Mouse (Mus musculus) liver, postnatal 0 days (tissue): Measurements from ENCODE around the gene Med16. TPM values are rescaled to one million over a fixed set of nuclear protein-coding genes. Genes with fewer than 3 reads are reported as not detected.

Experiments used
- ATAC-seq: fragments of 200-750 bp; cut with Nextera tagmentation; 2 replicates; pipeline ENCODE4 v1.8.0; 2017; ENCODE audit warnings: mild to moderate bottlenecking, moderate library complexity
- DNase-seq: peaks from one replicate; pipeline ENCODE4 v3.0.0-alpha.2; 2016
- H3K27ac ChIP-seq: fragments of 300-500 bp; sonication (generic); 2 replicates; pipeline ENCODE4 v1.5.1; 2014; ENCODE audit warnings: antibody characterized with exemption, moderate library complexity, mild to moderate bottlenecking, low read depth
- H3K27me3 ChIP-seq: fragments of 300-500 bp; sonication (generic); 2 replicates; pipeline ENCODE4 v1.6.1; 2014; ENCODE audit warnings: low read length, control low read depth, mixed read lengths; ENCODE audit not compliant: insufficient read depth
- H3K36me3 ChIP-seq: fragments of 300-500 bp; sonication (generic); replicated peaks from 2 replicates; pipeline ENCODE4 v1.6.1; 2014; ENCODE audit warnings: mild to moderate bottlenecking, control low read depth, low read length, moderate library complexity, mixed read lengths; ENCODE audit not compliant: insufficient read depth
- H3K4me1 ChIP-seq: fragments of 300-500 bp; sonication (generic); 2 replicates; pipeline ENCODE4 v1.6.1; 2014; ENCODE audit warnings: antibody characterized with exemption, mild to moderate bottlenecking, control low read depth; ENCODE audit not compliant: insufficient read depth
- H3K4me2 ChIP-seq: fragments of 300-500 bp; sonication (generic); 2 replicates; pipeline ENCODE4 v1.6.1; 2014; ENCODE audit warnings: low read depth, mild to moderate bottlenecking, low read length, moderate library complexity, mixed read lengths
- H3K4me3 ChIP-seq: fragments of 300-500 bp; sonication (generic); 2 replicates; pipeline ENCODE4 v1.5.1; 2014; ENCODE audit warnings: low read depth, low read length
- H3K9ac ChIP-seq: fragments of 300-500 bp; sonication (generic); replicated peaks from 2 replicates; pipeline ENCODE4 v1.6.1; 2014; ENCODE audit warnings: mild to moderate bottlenecking, moderate library complexity
- H3K9me3 ChIP-seq: fragments of 300-500 bp; sonication (generic); 2 replicates; pipeline ENCODE4 v1.6.1; 2016; ENCODE audit warnings: mild to moderate bottlenecking, control low read depth, low read length, mixed read lengths
- CTCF ChIP-seq: sonication (generic); IDR thresholded peaks from 2 replicates; pipeline ENCODE4 v1.5.1; 2016; ENCODE audit warnings: antibody characterized with exemption, low read depth
- EP300 ChIP-seq: IDR thresholded peaks from 2 replicates; pipeline ENCODE4 v1.6.1; 2016; ENCODE audit warnings: antibody characterized with exemption, low read depth, mild to moderate bottlenecking
- WGBS: fragments of 180-500 bp; shearing (Covaris S2); extraction: QIAGEN DNeasy Blood & Tissue Kit; methylation state at CpG from one replicate; pipeline ENCODE4 v1.1.7; 2014; ENCODE audit not compliant: insufficient replicate concordance; 5-methylcytosine and 5-hydroxymethylcytosine counted together
- polyA plus RNA-seq: library from polyadenylated mRNA; unstranded; fragments of >200 nt; fragmentation: Nextera tagmentation; extraction: Ambion mirVana; gene quantifications from 2 replicates; pipeline ENCODE4 v1.2.1, GENCODE M21; 2015

Med16 gene
- 13.5 and 14.3 TPM in 2 replicates for polyA plus RNA-seq

DNA sequence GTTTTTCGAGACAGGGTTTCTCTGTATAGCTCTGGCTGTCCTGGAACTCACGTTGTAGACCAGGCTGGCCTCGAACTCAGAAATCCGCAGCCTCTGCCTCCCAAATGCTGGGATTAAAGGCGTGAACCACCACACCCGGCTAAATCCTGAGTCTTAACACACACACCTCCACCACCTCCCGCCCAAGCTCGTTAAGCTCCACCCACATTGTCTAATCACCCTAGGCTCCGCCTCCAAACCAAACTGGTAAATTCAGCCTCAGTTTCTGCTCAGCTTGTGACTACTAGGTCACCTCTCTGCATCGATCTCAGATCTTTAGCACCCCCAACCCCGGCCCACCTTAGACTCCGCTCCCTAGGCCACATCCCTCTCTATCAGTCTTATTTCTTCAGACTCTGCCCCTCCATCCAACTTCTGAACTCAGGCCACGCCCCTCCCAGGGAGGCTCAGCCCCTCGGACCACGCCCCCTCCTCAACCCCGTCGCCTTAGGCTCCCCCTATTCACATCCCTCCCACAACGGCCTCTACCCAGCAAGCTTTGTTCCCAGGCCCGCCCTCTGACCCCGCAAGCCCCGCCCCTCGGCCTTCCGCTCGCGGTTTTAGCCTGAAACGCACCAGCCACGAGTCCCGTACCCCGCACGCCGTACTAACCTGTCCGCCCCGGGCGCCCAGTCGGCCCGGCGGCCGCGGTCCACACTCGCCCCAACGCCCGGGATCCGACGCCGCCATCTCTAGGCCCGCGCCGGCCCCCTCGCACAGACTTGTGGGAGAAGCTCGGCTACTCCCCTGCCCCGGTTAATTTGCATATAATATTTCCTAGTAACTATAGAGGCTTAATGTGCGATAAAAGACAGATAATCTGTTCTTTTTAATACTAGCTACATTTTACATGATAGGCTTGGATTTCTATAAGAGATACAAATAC, at the start of gene Med16:
Gene Med16 (minus strand): TSS at position 757 of the 925 bp plus-strand sequence.
- H3K4me2 ChIP-seq: peak within 1 kb of the TSS; percentile 74
- peaks cover 32% of the 10 kb centered on the region for H3K36me3 ChIP-seq
- WGBS: 2% methylated on average over 49 of the region's 52 CpGs
- H3K4me1 ChIP-seq: peaks cover 17% of the 10 kb centered on the region
- peak within 1 kb of the TSS; percentile 90 for H3K9ac ChIP-seq
- no peaks in the 10 kb centered on the region for H3K9me3 ChIP-seq
- H3K27me3 ChIP-seq: no peaks in the 10 kb centered on the region
- no peak for TF ChIP-seq CTCF
- no peak for TF ChIP-seq EP300
- peak within 1 kb of the TSS; percentile 97 for H3K27ac ChIP-seq
- peak; percentile 96 for DNase-seq
- peak within 1 kb of the TSS; percentile 84 for H3K4me3 ChIP-seq
- ATAC-seq: peak; percentile 97

DNA sequence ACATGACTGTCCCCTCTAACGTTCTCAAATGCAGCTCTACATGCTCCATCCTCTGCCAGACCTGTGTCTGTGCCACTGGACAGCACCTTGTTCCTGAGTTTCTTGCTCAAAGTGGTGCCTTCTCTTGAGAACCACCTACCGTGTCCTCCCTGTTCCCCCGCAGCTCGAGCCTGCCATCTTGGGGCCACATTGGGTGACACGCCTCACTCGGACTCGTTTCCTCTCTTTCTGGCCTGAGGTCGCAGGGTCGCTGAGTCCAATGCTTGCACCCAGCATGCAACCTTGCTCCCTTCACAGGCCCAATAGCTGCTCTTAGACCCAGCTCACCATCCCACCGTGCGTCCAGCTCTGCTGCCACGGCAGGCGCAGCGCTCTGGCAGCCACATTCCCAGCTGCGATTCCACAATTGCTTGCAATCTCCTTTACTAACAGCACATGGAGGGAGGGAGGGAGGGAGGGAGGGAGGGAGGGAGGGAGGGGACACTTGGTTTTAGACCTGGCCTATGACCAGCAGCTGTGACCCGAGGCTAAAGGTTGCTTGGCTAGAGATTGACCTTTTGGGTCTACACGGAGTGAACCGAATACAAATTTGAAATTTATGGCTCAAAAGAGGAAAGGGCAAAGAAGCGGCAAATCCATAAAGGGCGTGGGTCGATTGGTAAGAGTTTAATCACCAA, 49.6 kb upstream of the Med16 start:
- H3K36me3 ChIP-seq: peaks cover 15% of the 10 kb centered on the region
- WGBS: 16% methylated on average over 21 of the region's 21 CpGs
- H3K27ac ChIP-seq: peak overlapping the region; percentile 57
- H3K4me3 ChIP-seq: no peak overlapping the region
- peak overlapping the region; percentile 47 for H3K4me2 ChIP-seq
- H3K27me3 ChIP-seq: no peaks in the 10 kb centered on the region
- DNase-seq (peak; percentile 88), ATAC-seq (peak; percentile 28)
- no peak overlapping the region for H3K9ac ChIP-seq
- TF ChIP-seq EP300: no peak
- peak; percentile 99 for TF ChIP-seq CTCF
- peaks cover 15% of the 10 kb centered on the region for H3K4me1 ChIP-seq
- H3K9me3 ChIP-seq: no peaks in the 10 kb centered on the region

DNA sequence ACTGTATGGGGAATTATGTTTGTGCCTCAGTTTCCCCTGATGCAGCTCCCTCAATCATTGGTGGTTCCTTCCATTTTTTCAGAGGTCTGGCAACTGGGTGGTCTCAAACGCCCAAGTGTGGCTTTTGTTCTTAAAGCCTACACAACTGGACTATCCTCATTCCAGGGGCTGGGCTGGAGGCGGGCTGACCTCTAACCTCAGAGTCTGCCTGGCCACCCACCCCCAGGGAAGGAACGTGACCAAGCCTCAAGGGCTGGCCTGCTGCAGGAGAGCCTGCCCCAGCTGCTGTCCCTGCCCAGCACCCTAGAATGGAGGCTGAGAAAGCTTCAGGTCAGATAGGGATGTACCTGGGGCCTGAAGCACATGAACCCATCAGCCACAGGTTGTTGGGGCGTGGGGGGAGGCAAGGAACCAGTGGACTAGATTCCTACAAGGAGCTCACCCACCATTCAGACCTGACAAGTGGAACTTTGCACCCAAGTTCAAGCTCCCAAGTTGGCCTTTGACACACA, 48.0 kb upstream of the Med16 start:
- no peak overlapping the region for H3K4me2 ChIP-seq
- peaks cover 15% of the 10 kb centered on the region for H3K4me1 ChIP-seq
- H3K4me3 ChIP-seq: no peak overlapping the region
- no peak overlapping the region for H3K27ac ChIP-seq
- no peaks in the 10 kb centered on the region for H3K27me3 ChIP-seq
- WGBS: 51% methylated on average over 4 of the region's 4 CpGs
- H3K9ac ChIP-seq: no peak overlapping the region
- TF ChIP-seq EP300: no peak
- TF ChIP-seq CTCF: no peak
- H3K36me3 ChIP-seq: peaks cover 14% of the 10 kb centered on the region
- ATAC-seq: no peak
- no peaks in the 10 kb centered on the region for H3K9me3 ChIP-seq
- no peak for DNase-seq

DNA sequence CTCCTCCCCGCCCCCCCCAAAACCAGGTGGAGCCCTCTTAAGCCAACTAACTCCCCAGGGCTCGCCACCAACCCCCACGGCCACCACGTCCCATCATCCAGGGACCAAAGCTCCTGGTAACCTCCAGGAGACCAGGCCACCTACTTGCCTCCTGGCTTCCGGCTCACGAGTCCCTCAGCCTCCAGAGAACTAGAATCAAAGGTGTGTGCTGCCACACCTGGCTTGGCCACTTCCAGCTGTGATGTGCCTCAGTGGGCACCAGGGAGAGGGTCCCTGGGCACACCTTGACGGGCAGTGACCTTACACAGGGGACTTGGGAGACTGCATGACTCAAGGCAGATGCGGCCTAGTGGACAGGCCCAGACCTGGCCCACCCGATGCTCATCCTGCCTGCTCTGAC, 47.0 kb upstream of the Med16 start:
- DNase-seq: no peak
- Histone ChIP-seq H3K4me2 (no peak overlapping the region), H3K9me3 (no peaks in the 10 kb centered on the region), H3K36me3 (peaks cover 21% of the 10 kb centered on the region), H3K9ac (no peak overlapping the region), H3K27ac (no peak overlapping the region), H3K4me1 (peaks cover 9% of the 10 kb centered on the region), H3K27me3 (no peaks in the 10 kb centered on the region), H3K4me3 (no peak overlapping the region)
- 79% methylated on average over 9 of the region's 9 CpGs for WGBS
- no peak for ATAC-seq
- TF ChIP-seq EP300 (no peak), CTCF (no peak)

DNA sequence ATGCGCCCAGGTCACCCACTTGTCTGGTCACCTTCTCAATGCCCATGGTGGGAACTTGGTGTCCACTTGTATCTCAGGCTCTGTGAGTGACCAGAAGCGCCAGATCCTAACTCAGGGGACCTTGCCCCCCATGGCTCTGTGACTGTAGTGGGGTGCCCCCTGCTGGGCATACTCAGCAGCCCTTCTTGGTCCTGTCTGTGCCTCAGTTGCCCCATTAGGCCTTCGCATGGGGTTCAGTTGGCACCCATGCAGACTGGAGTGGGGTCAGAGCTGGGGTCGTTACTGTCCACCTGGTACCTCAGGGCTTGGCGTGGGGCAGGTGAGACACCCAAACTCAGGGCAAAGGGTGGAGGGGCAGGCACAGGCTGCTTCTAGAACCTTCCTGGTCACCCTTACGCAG, 45.2 kb upstream of the Med16 start:
- DNase-seq: peak; percentile 62
- 76% methylated on average over 6 of the region's 6 CpGs for WGBS
- ATAC-seq: no peak
- Histone ChIP-seq H3K9me3 (no peaks in the 10 kb centered on the region), H3K27me3 (no peaks in the 10 kb centered on the region), H3K9ac (no peak overlapping the region), H3K36me3 (peaks cover 37% of the 10 kb centered on the region), H3K27ac (no peak overlapping the region), H3K4me2 (no peak overlapping the region), H3K4me1 (peaks cover 3% of the 10 kb centered on the region), H3K4me3 (no peak overlapping the region)
- TF ChIP-seq CTCF (peak; percentile 81), EP300 (no peak)

DNA sequence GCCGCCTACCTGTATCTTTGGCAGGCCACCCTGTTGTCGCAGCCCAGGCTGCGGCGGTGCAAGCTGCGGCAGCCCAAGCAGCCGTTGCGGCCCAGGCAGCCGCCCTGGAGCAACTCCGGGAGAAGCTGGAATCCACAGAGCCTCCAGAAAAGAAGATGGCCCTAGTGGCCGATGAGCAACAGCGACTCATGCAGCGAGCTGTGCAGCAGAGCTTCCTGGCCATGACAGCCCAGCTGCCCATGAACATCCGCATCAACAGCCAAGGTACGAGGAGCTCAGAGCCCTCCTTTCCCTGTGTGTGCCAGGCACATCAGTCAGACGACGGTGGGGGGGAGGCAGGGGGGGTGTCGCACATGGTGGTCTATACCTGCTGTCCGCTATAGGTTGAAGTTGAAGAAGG, 41.9 kb upstream of the Med16 start:
- Histone ChIP-seq H3K27ac (no peak overlapping the region), H3K27me3 (no peaks in the 10 kb centered on the region), H3K4me3 (no peak overlapping the region), H3K4me2 (no peak overlapping the region), H3K9ac (no peak overlapping the region), H3K9me3 (no peaks in the 10 kb centered on the region), H3K36me3 (peaks cover 46% of the 10 kb centered on the region), H3K4me1 (peaks cover 11% of the 10 kb centered on the region)
- TF ChIP-seq EP300 (no peak), CTCF (no peak)
- whole genome bisulfite sequencing: 87% methylated on average over 18 of the region's 18 CpGs
- DNase-seq (no peak), ATAC-seq (no peak)
